Mouse (Mus musculus) liver, embryonic 14.5 days (tissue): Measurements from ENCODE around the gene Mamld1. TPM values are rescaled to one million over a fixed set of nuclear protein-coding genes. Genes with fewer than 3 reads are reported as not detected.

ENCODE experiments used
- ATAC-seq: fragments of 200-750 bp; cut with Nextera tagmentation; 2 replicates; pipeline ENCODE4 v1.8.0; 2017; ENCODE audit warnings: moderate number of reproducible peaks, mild to moderate bottlenecking, moderate library complexity; ENCODE audit not compliant: insufficient read depth
- DNase-seq, 3 experiments: peaks; one replicate each; pipeline ENCODE4 v3.0.0-alpha.2; 2012 to 2013; ENCODE audit warnings: low read depth in 3 of 3, low spot score in 3 of 3
- H3K27ac ChIP-seq: fragments of 300-500 bp; sonication (generic); 2 replicates; pipeline ENCODE4 v1.5.1; 2014; ENCODE audit warnings: moderate library complexity, mild to moderate bottlenecking, control low read depth, inconsistent platforms
- H3K27me3 ChIP-seq: fragments of 300-500 bp; sonication (generic); 2 replicates; pipeline ENCODE4 v1.6.1; 2014; ENCODE audit warnings: mild to moderate bottlenecking, low read length, moderate library complexity; ENCODE audit not compliant: control insufficient read depth, insufficient read depth
- H3K36me3 ChIP-seq: fragments of 300-500 bp; sonication (generic); replicated peaks from 2 replicates; pipeline ENCODE4 v1.6.1; 2014; ENCODE audit warnings: low read depth; ENCODE audit not compliant: control insufficient read depth, insufficient read depth
- H3K4me1 ChIP-seq, 2 experiments: fragments of 200-500 bp in 1 of 2; fragments of 300-500 bp in 1 of 2; sonication (generic) in 1 of 2; replicated peaks; 2 replicates each; pipeline ENCODE4 v1.6.1; 2012 to 2014; ENCODE audit warnings: antibody characterized with exemption in 1 of 2, inconsistent platforms in 1 of 2, low read length in 1 of 2; ENCODE audit not compliant: control insufficient read depth in 2 of 2, insufficient read depth in 2 of 2
- H3K4me2 ChIP-seq: fragments of 300-500 bp; sonication (generic); 2 replicates; pipeline ENCODE4 v1.6.1; 2014; ENCODE audit warnings: low read depth, mild to moderate bottlenecking, control low read depth, moderate library complexity
- H3K4me3 ChIP-seq, 2 experiments: fragments of 200-500 bp in 1 of 2; fragments of 300-500 bp in 1 of 2; sonication (generic) in 1 of 2; 2 replicates each; pipeline ENCODE4 v1.5.1; 2012 to 2014; ENCODE audit warnings: low read depth in 2 of 2, low read length in 2 of 2, mild to moderate bottlenecking in 2 of 2, control low read depth in 1 of 2, inconsistent platforms in 1 of 2, moderate library complexity in 1 of 2; ENCODE audit not compliant: insufficient read depth in 1 of 2
- H3K9ac ChIP-seq: fragments of 300-500 bp; sonication (generic); replicated peaks from 2 replicates; pipeline ENCODE4 v1.6.1; 2014; ENCODE audit warnings: mild to moderate bottlenecking, control low read depth, moderate library complexity
- H3K9me3 ChIP-seq: fragments of 300-500 bp; sonication (generic); 2 replicates; pipeline ENCODE4 v1.6.1; 2016; ENCODE audit warnings: low read length, mixed read lengths; ENCODE audit not compliant: control insufficient read depth
- CTCF ChIP-seq: IDR thresholded peaks from 2 replicates; pipeline ENCODE4 v1.5.1; 2016; ENCODE audit warnings: antibody characterized with exemption, low read depth, control low read depth
- EP300 ChIP-seq: IDR thresholded peaks from 2 replicates; pipeline ENCODE4 v1.6.1; 2016; ENCODE audit warnings: antibody characterized with exemption, low read depth
- WGBS: fragments of 180-500 bp; shearing (Covaris S2); extraction: QIAGEN DNeasy Blood & Tissue Kit; methylation state at CpG from one replicate; pipeline ENCODE4 v1.1.7; 2014; ENCODE audit not compliant: insufficient replicate concordance; 5-methylcytosine and 5-hydroxymethylcytosine counted together
- polyA plus RNA-seq, 2 experiments: library from polyadenylated mRNA; depleted of rRNA in 1 of 2; stranded (reverse) in 1 of 2; unstranded in 1 of 2; fragments of >200 nt; fragmentation: Nextera tagmentation in 1 of 2; extraction: Ambion mirVana in 1 of 2; gene quantifications; 2 replicates each; pipeline versions ENCODE4 v1.2.1 to v1.2.3; 2012 to 2014

Mamld1 gene
- polyA plus RNA-seq, 2 experiments = 0.19 to 0.20 TPM

DNA sequence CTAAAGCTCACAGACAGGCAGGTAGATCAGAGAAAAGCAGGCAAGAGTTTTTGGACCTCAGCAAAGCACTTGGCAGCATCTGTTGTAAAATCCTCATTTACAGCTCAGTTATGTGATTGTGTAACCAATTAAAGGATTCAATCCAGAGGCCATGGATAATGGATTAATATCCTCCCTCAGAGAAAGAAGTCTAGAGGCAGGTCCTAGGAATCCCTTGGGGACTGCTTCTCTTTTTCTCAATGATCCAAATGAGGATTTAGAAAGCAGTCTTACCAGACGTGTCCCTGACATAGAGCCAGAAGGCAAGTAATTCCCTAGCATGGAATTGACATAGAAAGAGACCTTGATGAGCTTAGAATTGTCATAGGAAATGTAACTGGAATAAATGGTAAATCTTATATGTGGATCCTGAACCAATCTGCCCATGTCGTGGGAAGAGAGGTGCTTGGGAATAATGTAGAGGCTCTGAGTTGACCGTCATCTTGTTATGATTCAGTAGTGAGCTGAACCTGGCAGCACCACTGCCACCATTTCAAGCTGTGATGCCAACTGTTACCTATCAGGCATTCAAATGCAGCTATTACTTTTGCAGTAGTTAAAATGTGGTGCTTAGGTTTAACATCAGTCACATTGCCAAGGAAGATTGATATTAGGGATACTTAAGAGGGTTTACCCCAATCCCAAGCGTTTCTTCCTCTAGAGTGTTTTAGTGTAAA lies 35.2 kb downstream of the Mamld1 start:
- no peak for TF ChIP-seq CTCF
- no peak for TF ChIP-seq EP300
- H3K4me1 ChIP-seq = no peaks in the 10 kb centered on the region
- no peak overlapping the region for H3K4me3 ChIP-seq
- WGBS = 58% methylated on average over 4 of the region's 4 CpGs
- no peaks in the 10 kb centered on the region for H3K36me3 ChIP-seq
- no peaks in the 10 kb centered on the region for H3K9me3 ChIP-seq
- H3K27me3 ChIP-seq = no peaks in the 10 kb centered on the region
- no peak for DNase-seq
- no peak overlapping the region for H3K9ac ChIP-seq
- no peak overlapping the region for H3K27ac ChIP-seq
- H3K4me2 ChIP-seq = no peak overlapping the region
- no peak for ATAC-seq

DNA sequence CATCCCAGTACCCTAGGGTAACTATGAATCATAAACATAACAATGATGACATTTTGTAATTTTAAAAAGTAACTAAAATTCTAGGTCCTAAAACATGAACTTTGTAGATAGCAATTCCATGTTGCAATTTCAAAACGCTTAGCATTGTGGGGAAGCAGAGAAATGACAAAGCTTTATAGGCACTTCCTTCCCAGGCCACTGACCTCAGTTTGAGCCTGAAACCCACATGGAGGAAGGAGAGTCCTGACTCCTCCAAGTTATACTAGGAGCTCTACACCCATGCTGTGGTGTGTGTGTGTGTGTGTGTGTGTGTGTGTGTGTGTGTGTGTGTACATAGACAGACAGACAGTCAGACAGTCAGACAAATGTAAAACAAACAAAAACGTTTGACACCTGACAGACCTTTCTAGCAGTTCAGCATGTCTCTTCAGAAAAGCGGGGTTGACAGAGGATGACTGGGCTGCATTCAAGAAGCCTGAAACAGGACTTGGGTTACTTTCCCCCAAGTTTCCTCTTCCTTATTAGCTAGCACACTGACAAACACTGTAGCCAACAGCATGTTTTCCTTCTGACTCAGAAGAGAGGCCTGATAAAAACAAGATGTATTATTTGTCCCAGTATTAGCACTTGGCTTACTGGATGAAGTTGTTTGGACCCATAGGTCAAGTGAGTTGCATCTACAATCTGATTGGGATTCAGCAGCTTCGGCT lies 37.5 kb downstream of the Mamld1 start:
- Histone ChIP-seq H3K36me3 (no peaks in the 10 kb centered on the region), H3K9ac (no peak overlapping the region), H3K4me1 (no peaks in the 10 kb centered on the region), H3K27ac (no peak overlapping the region), H3K9me3 (no peaks in the 10 kb centered on the region), H3K4me2 (no peak overlapping the region), H3K4me3 (no peak overlapping the region), H3K27me3 (no peaks in the 10 kb centered on the region)
- no peak for ATAC-seq
- 40% methylated on average over 4 of the region's 4 CpGs for WGBS
- DNase-seq = no peak
- TF ChIP-seq CTCF (no peak), EP300 (no peak)

GRCm38 (mm10) chrX:71088080-71088414 lies 38.0 kb downstream of the Mamld1 start:
- no peak overlapping the region for H3K27ac ChIP-seq
- no peaks in the 10 kb centered on the region for H3K4me1 ChIP-seq
- TF ChIP-seq CTCF (no peak), EP300 (no peak)
- WGBS = 37% methylated on average over 3 of the region's 3 CpGs
- H3K9me3 ChIP-seq = no peaks in the 10 kb centered on the region
- no peaks in the 10 kb centered on the region for H3K36me3 ChIP-seq
- ATAC-seq (no peak), DNase-seq (no peak)
- H3K9ac ChIP-seq = no peak overlapping the region
- no peaks in the 10 kb centered on the region for H3K27me3 ChIP-seq
- H3K4me3 ChIP-seq = no peak overlapping the region
- no peak overlapping the region for H3K4me2 ChIP-seq

DNA sequence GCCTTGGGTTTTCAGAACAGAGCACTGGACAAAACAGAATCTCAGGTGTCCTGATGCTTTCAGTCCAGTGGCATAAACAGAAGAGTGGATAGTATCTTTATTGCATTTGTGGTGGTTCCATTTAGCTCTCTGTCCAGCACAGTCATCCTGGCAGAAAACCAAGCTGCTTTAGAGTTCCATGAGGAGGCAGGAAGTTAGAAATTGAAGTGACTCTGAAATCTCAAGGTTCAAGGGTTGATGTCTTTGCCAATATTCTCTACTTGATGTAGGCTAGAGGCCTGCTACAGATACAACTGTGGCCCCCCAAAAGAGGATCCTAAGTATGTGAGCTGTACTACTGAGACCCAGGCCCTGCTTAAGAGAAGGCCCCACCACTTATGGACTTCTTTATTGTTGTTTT lies 55.8 kb downstream of the Mamld1 start:
- ATAC-seq (no peak), DNase-seq (no peak)
- H3K9me3 ChIP-seq = no peaks in the 10 kb centered on the region
- H3K4me1 ChIP-seq = no peaks in the 10 kb centered on the region
- TF ChIP-seq CTCF = no peak
- no peak for TF ChIP-seq EP300
- no peak overlapping the region for H3K4me2 ChIP-seq
- H3K27me3 ChIP-seq = no peaks in the 10 kb centered on the region; the same call in 1 of the 2 replicates
- H3K36me3 ChIP-seq = no peaks in the 10 kb centered on the region
- no peak overlapping the region for H3K27ac ChIP-seq
- H3K9ac ChIP-seq = no peak overlapping the region
- H3K4me3 ChIP-seq = no peak overlapping the region

GRCm38 (mm10) chrX:71106392-71106791 lies 56.3 kb downstream of the Mamld1 start:
- no peaks in the 10 kb centered on the region for H3K4me1 ChIP-seq
- H3K9me3 ChIP-seq = no peaks in the 10 kb centered on the region
- ATAC-seq = no peak
- H3K27me3 ChIP-seq = no peaks in the 10 kb centered on the region; the same call in 1 of the 2 replicates
- no peak overlapping the region for H3K9ac ChIP-seq
- no peaks in the 10 kb centered on the region for H3K36me3 ChIP-seq
- no peak overlapping the region for H3K27ac ChIP-seq
- 65% methylated on average over 4 of the region's 4 CpGs for WGBS
- no peak for DNase-seq
- TF ChIP-seq EP300 = no peak
- no peak overlapping the region for H3K4me3 ChIP-seq
- no peak overlapping the region for H3K4me2 ChIP-seq
